Mouse (Mus musculus) T-cell, adult 66 days (primary cell): ENCODE results near the gene Txnrd3. TPM values are rescaled to one million over a fixed set of nuclear protein-coding genes. Genes with fewer than 3 reads are reported as not detected.

Source experiments
- total RNA-seq, 2 experiments: library from RNA; stranded (reverse); gene quantifications; 3 replicates in 1 of 2; 4 replicates in 1 of 2; pipeline ENCODE4 v1.2.4; 2023

Gene Txnrd3
- total RNA-seq: 1 to 10 TPM; 3.5 to 3.6 TPM

GRCm38 (mm10) chr6:89643798-89644270, at the start of gene Txnrd3:
TSS of gene Txnrd3 (plus strand) at chr6:89643988.

DNA sequence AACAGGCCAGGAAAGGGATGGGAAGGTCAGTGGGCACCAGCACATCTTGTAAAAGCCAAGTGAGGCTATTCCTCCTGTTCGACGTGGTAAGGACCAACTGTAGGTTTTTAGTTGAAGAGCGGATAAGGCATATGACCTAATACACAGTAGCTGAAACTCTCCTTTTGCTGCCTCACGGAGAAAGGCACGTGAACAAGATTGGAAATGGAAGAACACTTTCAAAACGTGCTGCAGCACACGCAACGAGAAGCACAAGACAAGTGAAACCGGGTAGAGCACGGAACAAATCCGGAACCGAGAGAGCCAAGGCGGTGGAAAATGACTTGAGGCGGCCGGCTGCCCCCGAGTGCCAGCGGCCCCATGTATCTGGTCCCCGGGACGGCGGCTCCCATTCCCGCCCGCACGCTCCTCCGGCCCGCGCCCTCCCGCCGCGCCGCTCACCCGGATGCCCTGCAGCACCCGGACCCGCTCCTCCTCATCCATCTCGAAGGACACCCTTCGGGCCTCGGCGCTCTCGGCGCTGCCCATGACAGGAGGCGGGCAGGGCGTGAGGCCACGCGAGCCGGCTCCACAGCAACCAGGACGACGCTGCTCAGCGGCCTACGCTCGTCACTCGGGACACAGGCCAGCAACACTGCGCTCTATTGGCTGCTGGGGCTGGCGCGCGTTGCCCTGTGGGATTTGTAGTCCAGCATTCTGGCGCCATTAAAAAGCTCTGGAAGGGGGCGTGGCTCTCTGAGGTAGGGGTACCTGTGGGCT, 48.6 kb upstream of the Txnrd3 start, which contains the start of gene Chchd6:
Gene Chchd6 (minus strand): TSS at position 635 of the 759 bp plus-strand sequence.

DNA sequence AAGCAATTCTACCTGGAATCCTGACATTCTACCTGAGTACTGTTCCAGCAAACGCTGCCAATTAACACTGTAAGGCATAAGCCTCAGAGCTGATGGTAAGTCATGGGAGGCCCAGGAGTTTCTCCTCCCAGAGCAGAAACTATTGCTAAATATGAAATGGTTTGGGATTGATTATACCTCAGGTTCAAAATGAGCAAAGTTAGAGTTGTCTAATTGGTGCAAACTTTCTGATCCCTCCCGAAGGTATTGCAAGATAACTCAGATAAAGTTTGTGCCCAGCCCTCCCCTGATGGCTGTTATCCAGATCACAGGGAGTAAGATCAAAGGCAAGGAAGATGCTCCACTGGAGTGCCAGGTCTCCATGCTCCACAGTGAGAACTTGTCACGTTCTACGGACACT, 63.5 kb downstream of the Txnrd3 start, which contains the start of gene Vmn1r40:
Gene Vmn1r40 (plus strand): TSS at position 301 of the 400 bp plus-strand sequence.

Other genes with a start within 250 kb of the Txnrd3 start
- gene Chchd6, start 48.3 kb upstream of the Txnrd3 start, total RNA-seq: 1 to 10 TPM; 2.7 to 4.9 TPM
- gene Vmn1r40, start 63.6 kb downstream of the Txnrd3 start, total RNA-seq: not detected
- gene Vmn1r41, start 96.8 kb downstream of the Txnrd3 start, total RNA-seq: not detected
- not detected for gene Vmn1r42, start 232.4 kb downstream of the Txnrd3 start, total RNA-seq
- gene Vmn1r43, start 232.4 kb downstream of the Txnrd3 start, total RNA-seq: not detected
- not detected for gene Vmn1r44, start 239.7 kb downstream of the Txnrd3 start, total RNA-seq